Mouse (Mus musculus) heart, adult 11 months (tissue): ENCODE data around the gene Vmn1r121.
"Not testable (repeated sequence)": the region's sequence is repeated elsewhere in the genome, so short reads cannot be mapped to it uniquely, and the experiment has no call there.

ENCODE experiments used
- DNase-seq: peaks from one replicate; pipeline ENCODE4 v3.0.0; 2022

Vmn1r121 gene

DNA sequence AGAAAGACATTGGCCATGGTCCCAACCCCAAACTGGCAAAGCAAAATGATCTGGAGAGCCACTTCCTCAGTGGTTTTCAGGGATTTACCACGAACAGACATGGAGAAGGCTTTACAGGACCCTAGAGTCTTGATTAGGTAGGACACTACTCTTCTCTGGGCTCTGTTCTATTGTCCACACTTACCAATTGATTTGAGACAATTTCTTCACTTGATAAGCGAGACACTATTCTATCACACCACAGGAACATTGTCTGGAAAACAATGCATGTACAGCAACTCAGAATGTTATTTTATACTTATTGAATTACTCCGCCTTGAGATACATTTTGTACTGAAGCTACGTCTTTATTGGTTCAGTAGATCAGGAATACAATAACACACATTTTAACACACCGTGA lies at the start of gene Vmn1r121:
Vmn1r121 (minus strand) TSS at position 101 of the 400 bp plus-strand sequence.
- not testable (repeated sequence) for DNase-seq

- DNase-seq: not testable (repeated sequence)
These were observed 35.7 kb upstream of the Vmn1r121 start, which contains the start of gene Vmn1r122 for GRCm38 (mm10) chr7:21134028-21134427. Gene Vmn1r122 (minus strand): TSS chr7:21134128.

GRCm38 (mm10) chr7:21053684-21054083 lies 44.6 kb downstream of the Vmn1r121 start, which contains the start of gene Vmn1r120:
Gene Vmn1r120 (minus strand): TSS chr7:21053784.
- not testable (repeated sequence) for DNase-seq
